Mouse (Mus musculus): ENCODE data around the gene Gm13279.

DNA sequence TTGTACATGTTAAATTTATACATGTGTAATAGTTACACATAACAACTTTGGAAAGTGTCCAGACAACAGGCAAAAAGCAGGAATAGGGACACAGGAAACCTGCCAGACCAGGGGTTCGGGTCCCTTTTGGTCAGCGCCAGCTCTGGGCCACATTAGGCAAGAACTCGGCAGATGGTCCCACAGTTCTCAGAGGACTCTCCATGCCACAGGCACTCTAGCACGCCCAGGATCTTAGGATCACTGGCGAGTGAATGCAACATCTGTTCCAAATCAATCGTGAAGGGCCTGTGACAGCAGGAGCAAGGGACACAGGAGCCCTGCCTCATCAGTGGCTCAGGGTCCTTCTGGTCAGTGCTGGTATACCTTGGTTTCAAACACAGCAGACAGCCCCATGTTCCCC is 47.3 kb upstream of the Gm13279 start:
- no peak for TF ChIP-seq CTCF (conservative IDR thresholded peaks at IDR 0.05; ENCODE audit: insufficient read depth, insufficient read length, low read depth, low read length)
- TF ChIP-seq POLR2A (IDR thresholded peaks at IDR 0.05; ENCODE audit: low read depth, low read length): no peak
